Mouse (Mus musculus) right cerebral cortex, postnatal 25 days (tissue): ENCODE data around the gene Rpl38.

Experiments used
- DNase-seq: peaks from one replicate; pipeline ENCODE4 v3.0.0; 2022

Gene Rpl38

DNA sequence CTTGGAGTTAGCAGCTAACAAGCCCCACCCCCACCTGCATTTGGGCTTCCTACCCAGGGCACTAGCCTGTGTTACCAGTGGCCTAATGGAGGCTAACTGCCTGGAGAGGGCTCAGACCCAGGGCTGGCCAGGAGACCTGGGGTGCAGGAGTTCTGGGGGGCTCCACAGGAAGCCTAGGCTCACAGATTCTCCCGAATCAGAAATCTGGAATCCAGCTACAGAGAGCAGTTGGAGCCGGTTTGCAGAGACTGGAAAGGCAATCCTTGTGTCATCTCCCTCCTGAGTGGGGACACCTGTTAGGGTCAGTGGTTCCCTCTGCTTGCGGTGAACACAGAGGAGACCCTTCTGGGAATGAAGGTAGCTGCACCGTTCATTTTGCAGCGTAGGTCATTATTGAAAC lies 12.7 kb downstream of the Rpl38 start:
- no peak for DNase-seq

GRCm38 (mm10) chr11:114682321-114682900 lies 14.1 kb downstream of the Rpl38 start:
- DNase-seq: no peak

GRCm38 (mm10) chr11:114683029-114683721 lies 14.9 kb downstream of the Rpl38 start:
- DNase-seq: no peak

GRCm38 (mm10) chr11:114683722-114684621 lies 15.6 kb downstream of the Rpl38 start:
- no peak for DNase-seq

GRCm38 (mm10) chr11:114684627-114685373 lies 16.5 kb downstream of the Rpl38 start:
- DNase-seq: no peak

DNA sequence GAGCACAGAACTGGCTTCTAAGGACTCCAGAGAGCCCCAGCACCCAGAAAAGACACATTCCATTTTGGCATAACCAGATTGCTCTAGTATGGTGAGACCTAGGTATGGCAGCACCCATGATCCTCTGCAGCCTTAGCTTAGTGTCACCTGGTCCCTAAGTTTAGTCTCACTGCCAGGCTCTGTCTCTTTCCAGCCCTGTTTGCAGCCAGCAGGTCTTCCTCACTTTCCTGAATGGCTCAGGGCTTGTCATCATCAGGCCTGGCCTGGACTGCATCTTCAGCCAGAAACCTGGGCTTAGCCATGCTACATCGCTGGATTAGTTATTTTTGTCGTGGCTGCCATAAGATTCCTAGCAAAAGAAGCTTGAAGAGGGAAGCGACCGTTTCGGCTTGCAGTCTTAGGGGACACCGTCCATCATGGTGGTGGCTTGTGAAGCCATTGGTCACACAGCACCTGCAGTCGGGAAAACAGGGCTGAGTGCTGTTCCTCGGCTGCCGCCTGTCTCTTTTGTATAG lies 17.3 kb downstream of the Rpl38 start:
- DNase-seq: no peak

DNA sequence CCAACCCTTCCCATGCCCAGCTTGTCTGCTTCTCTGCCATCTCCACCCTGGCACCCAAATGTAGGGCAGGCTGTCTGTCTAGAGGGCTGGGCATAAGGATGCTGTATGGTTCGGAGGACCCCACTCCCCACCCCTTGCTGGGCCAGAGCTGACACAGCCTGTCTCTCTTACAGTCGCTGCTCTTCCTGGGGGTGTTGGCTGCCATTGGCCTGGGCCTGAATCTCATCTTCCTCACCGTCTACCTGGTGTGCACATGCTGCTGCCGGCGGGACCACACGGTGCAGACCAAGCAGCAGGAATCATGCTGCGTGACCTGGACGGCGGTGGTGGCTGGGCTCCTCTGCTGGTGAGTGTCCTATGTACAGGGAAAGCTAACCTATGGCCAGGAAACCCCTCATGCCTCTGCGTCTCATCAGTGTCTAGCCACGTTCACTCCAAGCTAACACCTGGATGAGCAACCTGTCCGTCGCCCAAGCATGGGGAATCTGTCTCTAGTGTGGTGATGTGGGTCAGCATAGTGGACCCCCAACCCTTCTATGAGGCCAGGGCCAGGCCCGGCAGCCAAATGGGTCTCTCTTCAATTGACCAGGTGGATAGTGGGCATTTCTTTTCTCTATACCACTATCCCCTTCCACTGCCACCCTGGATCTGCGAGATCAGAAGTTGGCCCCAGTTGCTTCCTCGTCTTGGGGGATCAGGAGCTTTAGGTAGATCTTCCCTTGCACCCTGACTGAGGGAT lies 18.1 kb downstream of the Rpl38 start:
- DNase-seq: no peak

GRCm38 (mm10) chr11:114687574-114688188 lies 19.4 kb downstream of the Rpl38 start:
- no peak for DNase-seq

DNA sequence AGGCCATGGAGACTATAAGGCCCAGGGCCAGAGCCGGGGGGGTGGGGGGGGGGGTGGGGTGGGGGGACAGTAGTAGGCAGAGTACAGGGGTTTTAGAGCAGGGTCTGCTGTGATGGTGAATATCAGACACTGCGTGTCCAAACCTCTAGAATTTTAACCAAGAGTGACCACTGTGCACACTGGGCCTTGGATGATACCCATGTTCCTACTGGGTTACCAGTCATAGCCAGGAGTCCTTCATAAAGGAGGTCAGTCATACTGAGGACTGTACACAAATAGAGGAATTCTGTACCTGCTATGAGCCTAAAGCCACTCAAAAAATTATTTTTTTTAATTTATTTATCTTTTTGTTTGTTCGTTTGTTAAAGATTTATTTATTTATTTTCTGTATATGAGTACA lies 20.4 kb downstream of the Rpl38 start:
- no peak for DNase-seq

GRCm38 (mm10) chr11:114690192-114690591 lies 21.9 kb downstream of the Rpl38 start:
- DNase-seq: no peak

DNA sequence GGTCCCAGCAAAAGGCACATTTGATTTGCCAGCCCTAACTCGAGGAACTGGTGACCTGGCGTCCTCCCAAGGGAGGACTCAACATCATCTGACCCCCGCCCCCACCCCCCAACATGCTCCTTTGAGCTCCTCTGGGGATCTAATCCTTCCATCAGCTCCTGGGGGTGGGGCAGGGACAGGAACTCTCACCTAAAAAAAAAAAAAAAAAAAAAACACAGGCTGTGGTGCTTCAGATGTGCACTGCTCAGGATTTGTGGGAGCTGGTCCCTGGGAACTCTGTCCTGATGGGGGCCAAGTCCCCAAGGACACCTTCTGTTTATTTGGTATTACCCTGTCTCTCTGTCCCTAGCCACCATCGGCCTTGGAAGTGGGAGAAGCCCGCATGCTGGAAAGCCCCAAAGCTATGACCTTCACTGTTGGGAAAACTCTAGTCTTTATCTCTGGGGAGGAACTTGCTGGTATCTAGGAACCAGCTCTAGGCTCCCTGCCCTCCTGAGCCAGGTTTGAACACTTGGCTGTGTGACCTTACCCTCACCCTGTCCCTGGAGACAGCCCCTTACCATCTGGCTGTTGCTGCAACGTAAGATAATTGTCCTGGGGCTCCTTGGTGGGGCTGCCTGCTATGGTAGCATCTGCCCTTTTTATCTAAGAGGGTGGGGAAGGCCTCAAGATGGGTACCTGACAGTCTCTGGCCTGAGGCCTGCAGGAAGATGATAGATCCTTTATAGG lies 23.3 kb downstream of the Rpl38 start:
- no peak for DNase-seq

DNA sequence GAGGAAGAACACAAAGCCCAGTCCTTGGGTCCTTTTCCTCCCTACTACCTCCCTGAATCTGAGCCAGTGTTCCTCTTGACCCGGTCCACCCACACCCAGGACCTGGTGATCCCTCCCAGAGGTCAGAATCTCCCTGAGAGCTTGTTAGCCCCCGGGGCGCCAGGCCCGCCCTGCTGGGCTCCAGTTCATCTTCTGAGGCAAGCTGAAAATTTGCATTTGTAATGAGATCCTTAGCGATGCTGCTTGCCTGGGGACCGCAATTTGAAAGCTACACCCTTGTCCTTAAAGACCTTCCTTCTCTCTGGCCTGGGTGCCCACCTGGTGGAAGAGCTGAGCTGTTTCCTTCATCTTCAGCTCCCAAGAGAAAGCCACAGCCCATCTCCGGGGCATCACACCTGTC lies 24.3 kb downstream of the Rpl38 start:
- no peak for DNase-seq

- DNase-seq: no peak
These were observed 25.1 kb downstream of the Rpl38 start for GRCm38 (mm10) chr11:114693456-114693855.

- DNase-seq: no peak
These were observed 26.1 kb downstream of the Rpl38 start for GRCm38 (mm10) chr11:114694451-114694850.

DNA sequence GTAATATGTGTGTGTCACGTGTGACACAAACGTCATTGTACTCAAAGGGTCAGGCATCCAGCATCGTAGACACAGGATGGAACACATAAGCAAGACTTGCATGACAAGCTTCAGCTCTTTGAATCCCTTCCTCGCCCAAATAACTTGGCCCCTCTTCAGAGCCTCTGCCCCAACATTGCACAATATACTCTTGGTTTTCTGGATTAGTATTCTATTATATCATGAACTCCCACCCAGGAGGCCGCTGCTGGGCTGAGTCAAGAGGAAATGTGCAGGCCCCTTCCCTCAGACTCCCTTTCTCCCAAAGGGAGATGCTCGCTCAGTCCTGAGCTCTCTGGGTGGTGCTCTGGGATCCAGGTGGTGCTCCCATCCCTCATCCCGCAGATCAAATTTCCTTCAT lies 30.2 kb downstream of the Rpl38 start:
- no peak for DNase-seq

GRCm38 (mm10) chr11:114699511-114699910 lies 31.2 kb downstream of the Rpl38 start:
- no peak for DNase-seq

DNA sequence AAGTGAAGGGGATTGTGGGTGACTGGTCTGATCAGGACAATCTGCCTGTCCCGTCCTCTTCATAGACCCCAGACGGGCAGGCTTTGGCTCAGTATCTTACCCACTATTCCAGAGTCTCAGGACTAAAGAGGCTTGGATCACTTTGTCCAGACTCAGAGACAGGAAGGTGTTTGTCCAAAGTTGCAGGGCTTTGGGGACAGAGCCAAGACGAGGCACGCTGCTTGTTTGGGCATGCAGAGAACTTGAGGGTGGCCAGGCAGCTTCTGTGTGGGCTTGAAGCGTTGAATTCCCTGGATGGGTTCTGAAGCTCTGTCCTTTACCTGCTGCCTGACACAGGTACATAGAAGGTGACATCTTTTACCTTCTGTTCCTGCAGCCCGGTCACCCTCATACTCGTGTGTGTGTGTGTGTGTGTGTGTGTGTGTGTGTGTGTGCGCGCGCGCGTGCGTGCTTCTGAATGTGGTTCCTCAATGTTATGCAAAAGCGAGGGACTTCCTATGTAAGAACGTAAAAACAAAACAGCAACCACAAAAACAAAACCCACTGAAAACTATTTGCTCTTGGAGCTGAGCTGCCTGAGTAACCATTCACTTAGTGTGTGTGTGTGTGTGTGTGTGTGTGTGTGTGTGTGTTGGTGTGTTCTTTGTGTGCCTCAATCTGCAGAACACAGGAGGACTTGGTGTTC lies 34.1 kb downstream of the Rpl38 start:
- no peak for DNase-seq

- DNase-seq: no peak
These were observed 34.7 kb downstream of the Rpl38 start for GRCm38 (mm10) chr11:114702996-114703361.

- DNase-seq: peak; percentile 53
These were observed 36.0 kb downstream of the Rpl38 start for GRCm38 (mm10) chr11:114704071-114704913.
